Mouse (Mus musculus): ENCODE measurements around the gene Zfp595. TPM values are rescaled to one million over a fixed set of nuclear protein-coding genes. Genes with fewer than 3 reads are reported as not detected.

Zfp595 gene
- total and polyA plus RNA-seq, 3 experiments: 2.6 to 3.9 TPM; not detected in 1

DNA sequence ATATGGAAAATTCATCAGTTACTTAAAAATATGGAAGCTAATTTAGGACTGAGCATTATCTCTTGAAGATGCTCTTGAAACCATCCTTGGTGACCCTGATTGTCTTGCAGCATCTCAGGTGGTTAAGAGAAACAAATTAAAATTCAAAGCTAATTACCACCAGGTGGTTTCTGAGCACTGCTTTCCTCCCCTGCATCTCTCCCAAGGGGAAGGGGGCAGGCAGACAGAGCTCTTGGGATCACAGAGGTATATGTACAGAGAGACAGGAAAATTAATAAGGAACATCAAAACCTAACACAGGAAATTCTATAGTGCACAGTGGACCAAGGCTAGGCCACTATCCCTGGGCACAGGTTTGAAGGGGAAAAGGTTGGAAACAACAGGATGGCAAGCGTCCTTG is 507 bp upstream of the Zfp595 start:
- Histone ChIP-seq H3K9ac (ENCODE audit: control insufficient read depth, low read depth, low read length, poor library complexity, severe bottlenecking) (no peak overlapping the region), H3K27ac (ENCODE audit: control insufficient read depth, low read depth, low read length) (no peak overlapping the region), H3K36me3 (ENCODE audit: control insufficient read depth in 1 of 2, insufficient read depth in 2 of 2, low read length in 2 of 2) (0 out of 4 replicates have a peak, but pooled peaks cover 0 to 2% of the 10 kb centered on the region in 2 experiments), H3K27me3 (ENCODE audit: control insufficient read depth in 1 of 2, insufficient read depth in 2 of 2, low read length in 2 of 2) (no peaks in the 10 kb centered on the region), H3K79me2 (ENCODE audit: control insufficient read depth, insufficient read depth, low read length, poor library complexity) (no peaks in the 10 kb centered on the region), H3K4me3 (ENCODE audit: control insufficient read depth in 1 of 2, insufficient read depth in 1 of 2, low read depth in 2 of 2, low read length in 2 of 2) (peak overlapping the region; percentile 59 to 67; a peak in 3 of 4 replicates), H3K4me1 (ENCODE audit: control insufficient read depth in 1 of 2, insufficient read depth in 2 of 2, low read length in 2 of 2) (no peaks in the 10 kb centered on the region), H3K9me3 (replicated peaks; ENCODE audit: insufficient read depth, low read length) (no peaks in the 10 kb centered on the region)
- no peak for TF ChIP-seq ZC3H11A (IDR thresholded peaks at IDR 0.05; ENCODE audit: low read depth, low read length)
- no peak for TF ChIP-seq EP300 (IDR thresholded peaks at IDR 0.05; ENCODE audit: low read depth in 1 of 2, low read length in 2 of 2)
- TF ChIP-seq POLR2AphosphoS5 (IDR thresholded peaks at IDR 0.05; ENCODE audit: borderline replicate concordance, low read depth, low read length): no peak
- TF ChIP-seq MAX (IDR thresholded peaks at IDR 0.05; ENCODE audit: low read length): no peak
- TF ChIP-seq CHD2 (IDR thresholded peaks at IDR 0.05; ENCODE audit: low read length): no peak
- no peak for TF ChIP-seq MAZ (IDR thresholded peaks at IDR 0.05; ENCODE audit: low read depth, low read length)
- no peak for TF ChIP-seq GATA1 (IDR thresholded peaks at IDR 0.05; ENCODE audit: low read depth, low read length)
- no peak for TF ChIP-seq CHD1 (IDR thresholded peaks at IDR 0.05; ENCODE audit: low read depth, low read length)
- TF ChIP-seq ZMIZ1 (IDR thresholded peaks at IDR 0.05; ENCODE audit: low read depth, low read length): no peak
- TF ChIP-seq SIN3A (IDR thresholded peaks at IDR 0.05; ENCODE audit: low read length): no peak
- no peak for TF ChIP-seq ELF1 (IDR thresholded peaks at IDR 0.05; ENCODE audit: low read depth, low read length)
- no peak for TF ChIP-seq USF1 (IDR thresholded peaks at IDR 0.05; ENCODE audit: low read depth, low read length)
- TF ChIP-seq ETS1 (IDR thresholded peaks at IDR 0.05; ENCODE audit: low read depth, low read length): no peak
- TF ChIP-seq ZNF384 (IDR thresholded peaks at IDR 0.05; ENCODE audit: low read depth, low read length): no peak
- TF ChIP-seq NRF1 (IDR thresholded peaks at IDR 0.05; ENCODE audit: insufficient read depth, low read depth, low read length, poor library complexity, severe bottlenecking): no peak
- TF ChIP-seq NELFE (IDR thresholded peaks at IDR 0.05; ENCODE audit: low read depth, low read length): no peak
- no peak for TF ChIP-seq TAL1 (IDR thresholded peaks at IDR 0.05; ENCODE audit: low read length)
- TF ChIP-seq USF2 (IDR thresholded peaks at IDR 0.05; ENCODE audit: borderline replicate concordance in 1 of 2, insufficient read depth in 1 of 2, low read depth in 1 of 2, low read length in 2 of 2): no peak
- TF ChIP-seq CTCF (IDR thresholded peaks at IDR 0.05 in 2 of 3, conservative IDR thresholded peaks at IDR 0.05 in 1 of 3; ENCODE audit: control insufficient read depth in 1 of 3, insufficient read depth in 1 of 3, low read depth in 2 of 3, low read length in 3 of 3, poor library complexity in 1 of 3, severe bottlenecking in 1 of 3): no peak
- no peak for DNase-seq (ENCODE audit: low read depth, low spot score)

DNA sequence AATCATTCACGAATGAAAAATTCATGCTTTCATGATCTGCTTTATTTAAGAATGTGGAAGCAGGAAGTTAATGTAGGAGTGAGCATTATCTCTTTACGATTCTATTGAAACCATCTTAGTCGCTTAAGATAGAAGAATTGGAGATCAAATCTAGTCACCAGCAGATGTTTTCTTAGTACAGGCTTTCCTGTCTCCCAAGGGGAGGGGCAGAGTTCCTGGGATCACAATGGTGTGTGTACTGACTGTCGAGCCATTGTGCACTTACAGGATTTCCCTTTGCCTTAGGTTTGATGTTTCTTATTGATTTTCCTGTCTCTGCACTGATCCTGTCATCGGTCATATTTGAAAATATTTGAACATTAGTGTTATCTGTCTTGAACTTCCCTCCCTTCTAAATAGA is 25.7 kb downstream of the Zfp595 start:
- no peaks in the 10 kb centered on the region for H3K4me1 ChIP-seq (ENCODE audit: control insufficient read depth in 1 of 2, insufficient read depth in 2 of 2, low read length in 2 of 2)
- peak overlapping the region; percentile 62 for H3K9ac ChIP-seq (ENCODE audit: control insufficient read depth, low read depth, low read length, poor library complexity, severe bottlenecking)
- TF ChIP-seq POLR2AphosphoS2 (IDR thresholded peaks at IDR 0.05; ENCODE audit: low read length) (peak; percentile 5; the same call in 1 of the 2 replicates), NRF1 (IDR thresholded peaks at IDR 0.05; ENCODE audit: insufficient read depth, low read depth, low read length, poor library complexity, severe bottlenecking) (0 out of 2 replicates have a peak, but pooled peaks have one; percentile 1), EP300 (IDR thresholded peaks at IDR 0.05; ENCODE audit: low read depth in 1 of 2, low read length in 2 of 2) (no peak)
- no peaks in the 10 kb centered on the region for H3K79me2 ChIP-seq (ENCODE audit: control insufficient read depth, insufficient read depth, low read length, poor library complexity)
- no peaks in the 10 kb centered on the region for H3K27me3 ChIP-seq (ENCODE audit: control insufficient read depth in 1 of 2, insufficient read depth in 2 of 2, low read length in 2 of 2)
- no peak for DNase-seq (ENCODE audit: low read depth, low spot score)
- H3K4me3 ChIP-seq (ENCODE audit: control insufficient read depth in 1 of 2, insufficient read depth in 1 of 2, low read depth in 2 of 2, low read length in 2 of 2): peak overlapping the region; percentile 14 to 80
- H3K9me3 ChIP-seq (replicated peaks; ENCODE audit: insufficient read depth, low read length): no peaks in the 10 kb centered on the region
- H3K36me3 ChIP-seq (ENCODE audit: control insufficient read depth in 1 of 2, insufficient read depth in 2 of 2, low read length in 2 of 2): peaks cover 0 to 2% of the 10 kb centered on the region in 2 experiments; a peak in 1 of 4 replicates
- peak overlapping the region; percentile 48 for H3K27ac ChIP-seq (ENCODE audit: control insufficient read depth, low read depth, low read length)
